Comparison of ENCODE assay signal across 22 mouse cellular contexts in genomic region chr10:9569277-9569676, GRCm38 (mm10).
DNase-seq lines count a peak whose midpoint lies in the region; ATAC-seq lines count a peak whose summit lies in the region.
"Had no signal": no experiment of that assay in that cellular context is flagged by ENCODE, and none has a peak within 500 bp of the region (broad histone marks: within the 10 kb centered on the region; RNA-seq: fewer than 3 reads in every experiment).

No protein-coding gene starts in this region.

- no peak overlapping the region for H3K4me3 ChIP-seq in hindbrain, embryonic 14.5 days (replicated peaks; ENCODE audit: low read length)
- H3K4me3 ChIP-seq in hindbrain, embryonic 10.5 days: no peak overlapping the region
- H3K4me3 ChIP-seq in forebrain, embryonic 13.5 days: no peak overlapping the region
- H3K4me3 ChIP-seq in midbrain, embryonic 12.5 days: no peak overlapping the region
- no peak overlapping the region for H3K4me3 ChIP-seq in neural tube, embryonic 13.5 days
- H3K4me3 ChIP-seq: heart, embryonic 15.5 days; layer of hippocampus, adult 2 months; stomach, embryonic 15.5 days had no signal

- H3K4me1 ChIP-seq in hindbrain, embryonic 14.5 days (replicated peaks; ENCODE audit: control insufficient read depth, insufficient read depth, low read length): peaks cover 11% of the 10 kb centered on the region
- H3K4me1 ChIP-seq in hindbrain, embryonic 10.5 days (replicated peaks): no peaks in the 10 kb centered on the region
- H3K4me1 ChIP-seq in forebrain, embryonic 13.5 days: peaks cover 13% of the 10 kb centered on the region
- peaks cover 11% of the 10 kb centered on the region for H3K4me1 ChIP-seq in midbrain, embryonic 12.5 days
- peaks cover 11% of the 10 kb centered on the region for H3K4me1 ChIP-seq in neural tube, embryonic 13.5 days (replicated peaks)
- H3K4me1 ChIP-seq: heart, embryonic 15.5 days; stomach, embryonic 15.5 days had no signal

- DNase-seq in hindbrain, embryonic 14.5 days (ENCODE audit: low spot score): no peak
- DNase-seq in hindbrain, embryonic 10.5 days (ENCODE audit: low spot score): no peak
- DNase-seq in kidney, postnatal 4 days: no peak
- no peak for DNase-seq in gastrocnemius, postnatal 10 days
- DNase-seq in kidney, postnatal 10 days: no peak
- DNase-seq: adrenal gland, adult 8-10 months; cerebellum, adult 18-20 months; heart, postnatal 4 days; kidney, adult 2 months; layer of hippocampus, postnatal 36 days; right cerebral cortex, postnatal 4 days; thymus, postnatal 25 days had no signal

- WGBS in hindbrain, embryonic 14.5 days: 23% methylated on average over 4 of the region's 4 CpGs
- WGBS in hindbrain, embryonic 10.5 days: 77% methylated on average over 4 of the region's 4 CpGs
- WGBS in forebrain, embryonic 13.5 days: 17% methylated on average over 4 of the region's 4 CpGs
- WGBS in midbrain, embryonic 12.5 days: 29% methylated on average over 4 of the region's 4 CpGs
- 15% methylated on average over 4 of the region's 4 CpGs for WGBS in neural tube, embryonic 13.5 days

- no peaks in the 10 kb centered on the region for H3K36me3 ChIP-seq in hindbrain, embryonic 14.5 days (replicated peaks; ENCODE audit: control insufficient read depth, insufficient read depth)
- no peaks in the 10 kb centered on the region for H3K36me3 ChIP-seq in hindbrain, embryonic 10.5 days
- H3K36me3 ChIP-seq in forebrain, embryonic 13.5 days (ENCODE audit: poor library complexity, severe bottlenecking): no peaks in the 10 kb centered on the region
- H3K36me3 ChIP-seq in midbrain, embryonic 12.5 days: no peaks in the 10 kb centered on the region
- H3K36me3 ChIP-seq in neural tube, embryonic 13.5 days: no peaks in the 10 kb centered on the region
- H3K36me3 ChIP-seq: heart, embryonic 15.5 days; stomach, embryonic 15.5 days had no signal

- no peaks in the 10 kb centered on the region for H3K27me3 ChIP-seq in hindbrain, embryonic 14.5 days (ENCODE audit: control insufficient read depth, insufficient read depth, low read length)
- no peaks in the 10 kb centered on the region for H3K27me3 ChIP-seq in hindbrain, embryonic 10.5 days (ENCODE audit: insufficient read depth, poor library complexity, severe bottlenecking)
- no peaks in the 10 kb centered on the region; the same call in 1 of the 2 replicates for H3K27me3 ChIP-seq in forebrain, embryonic 13.5 days
- no peaks in the 10 kb centered on the region for H3K27me3 ChIP-seq in midbrain, embryonic 12.5 days
- no peaks in the 10 kb centered on the region for H3K27me3 ChIP-seq in neural tube, embryonic 13.5 days
- H3K27me3 ChIP-seq: heart, embryonic 15.5 days; stomach, embryonic 15.5 days had no signal

- H3K27ac ChIP-seq in hindbrain, embryonic 14.5 days: peak overlapping the region; percentile 57
- H3K27ac ChIP-seq in hindbrain, embryonic 10.5 days: no peak overlapping the region
- H3K27ac ChIP-seq in forebrain, embryonic 13.5 days: no peak overlapping the region
- H3K27ac ChIP-seq in midbrain, embryonic 12.5 days (replicated peaks): 0 out of 2 replicates have a peak overlapping the region, but pooled peaks have one; percentile 10
- 0 out of 2 replicates have a peak overlapping the region, but pooled peaks have one; percentile 65 for H3K27ac ChIP-seq in neural tube, embryonic 13.5 days (replicated peaks)
- H3K27ac ChIP-seq: heart, embryonic 15.5 days; kidney, postnatal 0 days; layer of hippocampus, adult 2 months; macrophage; stomach, embryonic 15.5 days had no signal

- ATAC-seq in hindbrain, embryonic 14.5 days (ENCODE audit: low FRiP score): peak; percentile 59
- peak; percentile 85 for ATAC-seq in forebrain, embryonic 13.5 days
- peak; percentile 88 for ATAC-seq in midbrain, embryonic 12.5 days (ENCODE audit: low FRiP score, low read depth)
- ATAC-seq in neural tube, embryonic 13.5 days (ENCODE audit: low read depth): 0 out of 2 replicates have a peak, but pooled peaks have one; percentile 27
- ATAC-seq: CD4-positive, CD25-positive, alpha-beta regulatory T cell, adult 4 months; lung, postnatal 0 days had no signal

- H3K9me3 ChIP-seq in hindbrain, embryonic 14.5 days (ENCODE audit: control insufficient read depth, low read length): no peaks in the 10 kb centered on the region
- peaks cover 4% of the 10 kb centered on the region; the same call in 1 of the 2 replicates for H3K9me3 ChIP-seq in hindbrain, embryonic 10.5 days
- no peaks in the 10 kb centered on the region for H3K9me3 ChIP-seq in forebrain, embryonic 13.5 days (replicated peaks)
- H3K9me3 ChIP-seq in midbrain, embryonic 12.5 days: no peaks in the 10 kb centered on the region
- no peaks in the 10 kb centered on the region for H3K9me3 ChIP-seq in neural tube, embryonic 13.5 days
- H3K9me3 ChIP-seq: heart, embryonic 15.5 days; stomach, embryonic 15.5 days had no signal

- no peak overlapping the region for H3K9ac ChIP-seq in hindbrain, embryonic 14.5 days
- H3K9ac ChIP-seq in forebrain, embryonic 13.5 days: no peak overlapping the region
- no peak overlapping the region for H3K9ac ChIP-seq in midbrain, embryonic 12.5 days (replicated peaks)
- no peak overlapping the region for H3K9ac ChIP-seq in neural tube, embryonic 13.5 days
- H3K9ac ChIP-seq: heart, embryonic 15.5 days; stomach, embryonic 15.5 days had no signal

- H3K4me2 ChIP-seq in hindbrain, embryonic 14.5 days (replicated peaks): no peak overlapping the region
- no peak overlapping the region for H3K4me2 ChIP-seq in forebrain, embryonic 13.5 days
- H3K4me2 ChIP-seq in midbrain, embryonic 12.5 days (replicated peaks): no peak overlapping the region
- H3K4me2 ChIP-seq in neural tube, embryonic 13.5 days: no peak overlapping the region
- H3K4me2 ChIP-seq: heart, embryonic 15.5 days; stomach, embryonic 15.5 days had no signal

Comparison
In these comparisons a context has a peak if more than half of its experiments do, and no peak if none do; other contexts are left out.
1. H3K27ac ChIP-seq: peak in hindbrain, embryonic 14.5 days (single experiment), midbrain, embryonic 12.5 days (single experiment) and neural tube, embryonic 13.5 days (single experiment); none in hindbrain, embryonic 10.5 days (single experiment) and forebrain, embryonic 13.5 days (single experiment).
2. ATAC-seq: peak in every context shown above with its lines; median percentile 88 in midbrain, embryonic 12.5 days; 85 in forebrain, embryonic 13.5 days; 59 in hindbrain, embryonic 14.5 days; 27 in neural tube, embryonic 13.5 days.